14 mouse cellular contexts compared by ENCODE assay signal in genomic region chr9:62611452-62611851, GRCm38 (mm10).
DNase-seq lines count a peak whose midpoint lies in the region; ATAC-seq and TF ChIP-seq lines count a peak whose summit lies in the region.
"Had no signal": no experiment of that assay in that cellular context is flagged by ENCODE, and none has a peak within 500 bp of the region (broad histone marks: within the 10 kb centered on the region; RNA-seq: fewer than 3 reads in every experiment).

No protein-coding gene starts in this region.

- no peak for ATAC-seq in heart, embryonic 11.5 days (replicated peaks; ENCODE audit: insufficient number of reproducible peaks, low FRiP score, low TSS enrichment)
- no peak for ATAC-seq in embryonic facial prominence, embryonic 13.5 days (ENCODE audit: insufficient number of reproducible peaks, insufficient read depth, low FRiP score, low TSS enrichment, low read depth)
- ATAC-seq in midbrain, embryonic 13.5 days: no peak

- peaks cover 2% of the 10 kb centered on the region; the same call in 1 of the 2 replicates for H3K9me3 ChIP-seq in heart, embryonic 11.5 days (replicated peaks; ENCODE audit: control insufficient read depth, low read length)
- H3K9me3 ChIP-seq in embryonic facial prominence, embryonic 13.5 days: peaks cover 11% of the 10 kb centered on the region; the same call in 1 of the 2 replicates
- H3K9me3 ChIP-seq in midbrain, embryonic 13.5 days: peaks cover 11% of the 10 kb centered on the region
- H3K9me3 ChIP-seq: G1E; lung, embryonic 15.5 days had no signal

- no peak overlapping the region for H3K4me2 ChIP-seq in heart, embryonic 11.5 days
- H3K4me2 ChIP-seq in embryonic facial prominence, embryonic 13.5 days: no peak overlapping the region
- no peak overlapping the region for H3K4me2 ChIP-seq in midbrain, embryonic 13.5 days (replicated peaks)
- H3K4me2 ChIP-seq: heart, embryonic 15.5 days; lung, embryonic 15.5 days had no signal

- peak; percentile 42 to 63 for DNase-seq in heart, adult 18-20 months
- peak; percentile 81 for DNase-seq in 3T3-L1 (ENCODE audit: low read depth, low spot score)
- DNase-seq in heart, postnatal 4 days: peak; percentile 30
- DNase-seq in left cerebral cortex, adult 2 months (ENCODE audit: extremely low spot score in 1 of 2, low spot score in 2 of 2): no peak
- no peak for DNase-seq in urinary bladder, postnatal 36 days (ENCODE audit: low spot score in 2 of 2)
- DNase-seq: adrenal gland, postnatal 25 days; cerebellum, postnatal 14 days; layer of hippocampus, adult 9-11 months had no signal

- TF ChIP-seq CTCF in left cerebral cortex, adult 2 months (IDR thresholded peaks at IDR 0.05): no peak

- no peaks in the 10 kb centered on the region for H3K36me3 ChIP-seq in heart, embryonic 11.5 days (ENCODE audit: control insufficient read depth, insufficient read depth, low read length)
- no peaks in the 10 kb centered on the region for H3K36me3 ChIP-seq in embryonic facial prominence, embryonic 13.5 days
- H3K36me3 ChIP-seq in midbrain, embryonic 13.5 days: no peaks in the 10 kb centered on the region
- H3K36me3 ChIP-seq: G1E; heart, embryonic 15.5 days; lung, embryonic 15.5 days had no signal

- H3K4me1 ChIP-seq in heart, embryonic 11.5 days (ENCODE audit: control insufficient read depth, insufficient read depth, low read length): 0 out of 2 replicates have a peak, but pooled peaks cover 3% of the 10 kb centered on the region
- peaks cover 36% of the 10 kb centered on the region for H3K4me1 ChIP-seq in embryonic facial prominence, embryonic 13.5 days
- H3K4me1 ChIP-seq in midbrain, embryonic 13.5 days (replicated peaks): peaks cover 15% of the 10 kb centered on the region
- H3K4me1 ChIP-seq: heart, embryonic 15.5 days; lung, embryonic 15.5 days had no signal

- WGBS in heart, embryonic 11.5 days (ENCODE audit: insufficient replicate concordance): 43% methylated on average over 2 of the region's 2 CpGs
- 37% methylated on average over 2 of the region's 2 CpGs for WGBS in embryonic facial prominence, embryonic 13.5 days
- WGBS in midbrain, embryonic 13.5 days: 67% methylated on average over 2 of the region's 2 CpGs

- intact Hi-C loops in left cerebral cortex, adult 2 months (cut with DNase I): loop anchor here (10.0 kb wide), 1 partner anchor 47 kb away; no protein-coding TSS in a partner anchor

- H3K9ac ChIP-seq in heart, embryonic 11.5 days (ENCODE audit: low read depth, low read length): no peak overlapping the region
- no peak overlapping the region for H3K9ac ChIP-seq in embryonic facial prominence, embryonic 13.5 days
- H3K9ac ChIP-seq in midbrain, embryonic 13.5 days (replicated peaks): no peak overlapping the region
- H3K9ac ChIP-seq: heart, embryonic 15.5 days; lung, embryonic 15.5 days had no signal

- H3K27ac ChIP-seq in heart, embryonic 11.5 days (ENCODE audit: low read depth, low read length): no peak overlapping the region
- peak overlapping the region; percentile 55 for H3K27ac ChIP-seq in embryonic facial prominence, embryonic 13.5 days
- no peak overlapping the region for H3K27ac ChIP-seq in left cerebral cortex, adult 2 months
- H3K27ac ChIP-seq in midbrain, embryonic 13.5 days: no peak overlapping the region
- H3K27ac ChIP-seq: heart, embryonic 15.5 days; lung, embryonic 15.5 days had no signal

- no peaks in the 10 kb centered on the region for H3K27me3 ChIP-seq in heart, embryonic 11.5 days (ENCODE audit: control insufficient read depth, insufficient read depth, low read length)
- no peaks in the 10 kb centered on the region for H3K27me3 ChIP-seq in embryonic facial prominence, embryonic 13.5 days
- no peaks in the 10 kb centered on the region for H3K27me3 ChIP-seq in midbrain, embryonic 13.5 days
- H3K27me3 ChIP-seq: heart, embryonic 15.5 days; lung, embryonic 15.5 days had no signal

- no peak overlapping the region for H3K4me3 ChIP-seq in heart, embryonic 11.5 days (ENCODE audit: low read depth, low read length)
- no peak overlapping the region for H3K4me3 ChIP-seq in embryonic facial prominence, embryonic 13.5 days
- no peak overlapping the region for H3K4me3 ChIP-seq in left cerebral cortex, adult 2 months
- H3K4me3 ChIP-seq in midbrain, embryonic 13.5 days (replicated peaks): no peak overlapping the region
- H3K4me3 ChIP-seq: heart, embryonic 15.5 days; lung, embryonic 15.5 days had no signal

Comparison
In these comparisons a context has a peak if more than half of its experiments do, and no peak if none do; other contexts are left out.
1. DNase-seq: peak in heart, adult 18-20 months (2 of 2), 3T3-L1 (single experiment) and heart, postnatal 4 days (single experiment); none in left cerebral cortex, adult 2 months (0 of 2) and urinary bladder, postnatal 36 days (0 of 2).